Mouse (Mus musculus) limb, embryonic 12.5 days (tissue): ENCODE results near the gene Nectin1. TPM values are rescaled to one million over a fixed set of nuclear protein-coding genes. Genes with fewer than 3 reads are reported as not detected.
A peak's percentile ranks its signal among the peaks of the same experiment; 100 is the strongest.

Experiments
- ATAC-seq: fragments of 200-750 bp; cut with Nextera tagmentation; 2 replicates; pipeline ENCODE4 v1.8.0; 2017; ENCODE audit warnings: low read depth, moderate TSS enrichment; ENCODE audit not compliant: insufficient number of reproducible peaks, insufficient read depth, low FRiP score, low TSS enrichment
- H3K27ac ChIP-seq: fragments of 300-500 bp; sonication (generic); 2 replicates; pipeline ENCODE4 v1.5.1; 2016; ENCODE audit warnings: mild to moderate bottlenecking, moderate library complexity
- H3K27me3 ChIP-seq: fragments of 300-500 bp; sonication (generic); 2 replicates; pipeline ENCODE4 v1.6.1; 2016; ENCODE audit warnings: mild to moderate bottlenecking, moderate library complexity
- H3K36me3 ChIP-seq: fragments of 300-500 bp; sonication (generic); 2 replicates; pipeline ENCODE4 v1.6.1; 2016; ENCODE audit warnings: mild to moderate bottlenecking, moderate library complexity
- H3K4me1 ChIP-seq: fragments of 300-500 bp; sonication (generic); replicated peaks from 2 replicates; pipeline ENCODE4 v1.6.1; 2016
- H3K4me2 ChIP-seq: fragments of 300-500 bp; sonication (generic); 2 replicates; pipeline ENCODE4 v1.6.1; 2016; ENCODE audit warnings: mild to moderate bottlenecking, moderate library complexity
- H3K4me3 ChIP-seq: fragments of 300-500 bp; sonication (generic); replicated peaks from 2 replicates; pipeline ENCODE4 v1.5.1; 2016; ENCODE audit warnings: mild to moderate bottlenecking
- H3K9ac ChIP-seq: fragments of 300-500 bp; sonication (generic); replicated peaks from 2 replicates; pipeline ENCODE4 v1.6.1; 2016; ENCODE audit warnings: mild to moderate bottlenecking, moderate library complexity
- H3K9me3 ChIP-seq: fragments of 300-500 bp; sonication (generic); 2 replicates; pipeline ENCODE4 v1.6.1; 2016; ENCODE audit warnings: mild to moderate bottlenecking, moderate library complexity
- WGBS: fragments of 180-500 bp; shearing (Covaris S2); methylation state at CpG from one replicate; pipeline ENCODE4 v1.1.7; 2016; 5-methylcytosine and 5-hydroxymethylcytosine counted together
- polyA plus RNA-seq: library from polyadenylated mRNA; unstranded; fragments of >200 nt; fragmentation: Nextera tagmentation; extraction: Ambion mirVana; gene quantifications from 2 replicates; pipeline ENCODE4 v1.2.1, GENCODE M21; 2016

Nectin1 gene
- polyA plus RNA-seq, 1 experiment from 2014 or later, result 5.5 TPM

DNA sequence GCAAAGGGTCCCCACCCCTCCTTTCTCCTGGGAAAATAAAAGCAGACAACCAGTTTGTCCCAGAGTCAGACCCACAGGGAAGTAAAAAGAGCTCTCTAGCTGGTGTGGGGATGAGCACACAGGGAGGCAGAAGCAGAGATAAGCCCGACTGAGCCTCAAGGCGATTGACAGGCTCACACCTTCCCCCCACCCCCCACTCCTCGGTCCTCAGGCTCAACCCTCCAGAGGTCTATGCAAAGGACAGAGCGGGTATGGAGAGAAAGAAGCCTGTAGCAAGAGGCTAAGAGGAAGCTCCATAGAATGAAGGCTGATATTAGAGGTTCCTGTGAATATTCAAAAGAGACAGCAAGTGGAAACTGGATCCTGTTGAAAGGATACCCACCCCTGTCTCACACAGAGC, 19.7 kb upstream of the Nectin1 start:
- Histone ChIP-seq H3K27me3 (peaks cover 11% of the 10 kb centered on the region), H3K36me3 (no peaks in the 10 kb centered on the region), H3K4me1 (no peaks in the 10 kb centered on the region), H3K4me2 (no peak overlapping the region), H3K4me3 (no peak overlapping the region), H3K9me3 (no peaks in the 10 kb centered on the region), H3K27ac (no peak overlapping the region), H3K9ac (no peak overlapping the region)
- 3% methylated on average over 4 of the region's 4 CpGs for WGBS
- ATAC-seq, result no peak

DNA sequence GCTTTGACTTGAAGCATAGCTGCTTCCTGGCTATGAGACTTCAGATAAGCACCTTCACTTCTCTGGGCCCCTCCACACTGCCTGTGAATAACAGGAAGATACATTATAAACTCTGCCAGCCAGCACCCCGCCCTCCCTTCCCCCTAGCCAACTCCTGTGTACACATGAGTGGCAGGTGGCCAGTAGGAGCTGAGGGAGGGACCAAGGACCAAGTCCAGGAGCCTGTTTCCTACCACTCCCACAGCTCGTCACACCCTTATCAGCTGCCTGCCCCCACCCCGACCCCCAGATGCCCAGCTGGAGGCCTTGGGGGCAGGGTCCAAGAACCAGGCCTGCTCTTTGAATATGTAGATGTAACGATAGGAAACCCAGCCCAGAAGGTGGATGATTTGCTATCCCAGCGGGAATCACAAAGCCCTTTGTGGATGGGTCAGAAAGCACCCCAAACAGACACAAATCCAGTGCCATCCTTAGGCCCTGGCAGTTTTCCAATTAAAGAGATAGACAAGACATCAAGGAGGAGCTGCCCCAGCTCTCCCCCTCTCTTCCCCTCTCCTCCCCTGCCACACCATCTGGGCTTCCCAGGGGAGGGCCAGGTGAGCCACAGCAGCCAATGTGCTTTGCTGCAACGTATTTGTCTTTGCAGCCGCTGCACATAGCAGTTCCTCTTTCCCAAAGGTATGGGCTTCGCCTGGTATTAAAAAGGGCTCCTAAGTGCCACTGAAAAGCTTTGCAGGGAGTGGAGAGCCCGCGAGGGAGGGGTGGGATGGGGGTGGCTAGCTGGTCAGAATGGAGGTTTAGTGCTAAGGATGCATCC, 14.1 kb upstream of the Nectin1 start:
- Histone ChIP-seq H3K4me2 (no peak overlapping the region), H3K9me3 (no peaks in the 10 kb centered on the region), H3K36me3 (no peaks in the 10 kb centered on the region), H3K9ac (peak overlapping the region; percentile 35; the same call in 1 of the 2 replicates), H3K4me1 (peaks cover 16% of the 10 kb centered on the region; the same call in 1 of the 2 replicates), H3K27ac (no peak overlapping the region), H3K4me3 (no peak overlapping the region), H3K27me3 (peaks cover 52% of the 10 kb centered on the region)
- WGBS, result 15% methylated on average over 10 of the region's 10 CpGs
- ATAC-seq, result no peak

DNA sequence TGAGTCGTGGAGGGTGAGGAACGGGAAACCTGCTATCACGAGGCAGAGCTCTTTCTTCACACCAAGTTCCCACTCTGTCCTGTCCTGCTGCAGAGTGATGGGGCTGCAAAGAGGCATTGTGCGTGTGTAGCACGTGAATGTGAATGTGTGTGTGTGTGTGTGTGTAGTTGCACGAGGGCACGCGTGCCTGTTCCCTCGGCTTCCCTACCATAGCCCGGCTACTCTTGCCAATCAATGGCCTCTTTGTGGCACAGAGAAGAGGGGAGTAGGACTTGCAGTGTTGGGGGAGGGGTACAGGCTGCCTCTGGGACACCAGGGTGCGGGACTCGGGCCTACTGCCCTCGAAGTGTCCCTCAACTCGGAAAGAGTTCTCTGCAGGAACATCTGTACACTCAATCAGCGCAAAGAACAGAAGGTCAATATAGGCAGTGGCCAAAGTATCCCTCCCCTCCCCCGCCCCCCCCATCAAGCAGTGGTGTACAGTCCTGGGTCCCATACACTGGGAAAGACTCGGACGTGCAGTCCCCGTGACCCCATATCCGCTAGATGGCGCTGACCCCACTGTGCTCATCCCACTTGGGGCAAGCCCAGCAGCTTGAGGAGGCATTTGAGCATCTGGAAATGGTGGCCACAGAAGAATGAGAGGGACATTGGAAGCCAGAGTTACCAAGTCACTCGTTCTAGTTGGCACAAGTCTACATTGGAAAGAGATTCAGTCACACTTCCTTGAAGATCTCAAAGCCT, 13.3 kb upstream of the Nectin1 start:
- no peak for ATAC-seq
- WGBS, result 15% methylated on average over 22 of the region's 22 CpGs

DNA sequence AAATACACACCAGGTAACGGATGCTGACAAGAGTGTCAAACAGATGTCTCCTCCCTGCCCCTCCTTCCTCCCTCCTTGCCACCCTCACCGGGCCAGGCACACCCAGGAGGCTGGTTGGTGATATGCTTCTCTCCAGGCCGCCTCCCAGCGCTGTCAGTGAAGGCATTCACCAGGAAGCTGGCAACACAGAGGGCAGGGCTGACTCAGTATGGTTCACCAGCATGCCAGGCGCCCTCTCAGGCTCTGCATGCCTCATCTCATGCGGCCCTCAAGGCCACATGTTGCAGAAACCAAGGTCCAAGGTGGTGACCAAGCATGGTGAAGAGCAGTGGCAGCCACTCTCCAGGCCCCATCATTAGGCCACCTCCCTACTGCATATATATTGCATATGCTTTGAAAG, 11.9 kb upstream of the Nectin1 start:
- Histone ChIP-seq H3K36me3 (no peaks in the 10 kb centered on the region), H3K27me3 (peaks cover 52% of the 10 kb centered on the region), H3K9ac (no peak overlapping the region), H3K4me3 (no peak overlapping the region), H3K9me3 (no peaks in the 10 kb centered on the region), H3K4me2 (no peak overlapping the region), H3K4me1 (peaks cover 18% of the 10 kb centered on the region; the same call in 1 of the 2 replicates), H3K27ac (no peak overlapping the region)
- no peak for ATAC-seq
- WGBS, result 65% methylated on average over 6 of the region's 6 CpGs

More for the DNA sequence above, 13.3 kb upstream of the Nectin1 start:
- Histone ChIP-seq H3K9ac (no peak overlapping the region), H3K4me3 (no peak overlapping the region), H3K27ac (no peak overlapping the region), H3K9me3 (no peaks in the 10 kb centered on the region), H3K4me1 (peaks cover 16% of the 10 kb centered on the region; the same call in 1 of the 2 replicates), H3K4me2 (no peak overlapping the region), H3K27me3 (peaks cover 52% of the 10 kb centered on the region), H3K36me3 (no peaks in the 10 kb centered on the region)

DNA sequence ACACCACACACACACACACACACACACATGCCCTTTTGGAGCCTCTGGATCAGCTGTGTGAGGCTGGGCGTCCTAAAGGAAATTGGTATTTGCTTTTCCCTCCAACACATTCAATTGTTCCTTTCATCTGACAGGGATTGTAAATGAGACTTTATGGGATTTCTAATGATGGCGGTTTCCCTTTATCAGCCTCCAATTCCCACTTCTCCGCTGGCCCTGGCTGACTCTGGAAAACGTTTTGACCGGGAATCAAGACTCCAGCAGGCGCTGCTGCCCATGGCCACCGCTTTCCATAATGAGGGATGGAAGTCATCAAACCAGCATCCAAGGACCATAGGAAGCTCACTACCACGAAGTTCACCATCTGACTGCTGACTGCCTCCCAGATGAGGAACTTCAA, 11.1 kb upstream of the Nectin1 start:
- 30% methylated on average over 8 of the region's 8 CpGs for WGBS
- ATAC-seq, result no peak

DNA sequence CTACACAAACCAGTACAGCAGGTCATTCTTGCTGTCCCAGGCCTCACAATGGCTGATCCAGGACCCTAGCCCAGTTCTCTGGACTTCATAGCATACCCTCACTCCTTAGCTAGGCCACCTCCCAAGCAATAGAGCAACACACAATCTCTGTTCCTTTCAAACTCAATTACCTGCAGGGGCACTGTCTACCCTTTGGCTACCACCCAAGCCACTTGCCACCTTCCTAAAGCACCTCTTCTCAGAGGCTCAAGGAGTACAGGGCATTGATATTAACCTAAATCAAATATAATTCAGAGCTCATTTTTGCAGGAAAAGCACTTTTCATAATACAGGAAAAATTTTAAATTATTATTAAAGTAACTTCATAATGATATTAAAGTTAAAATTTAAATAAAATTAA, 8.8 kb upstream of the Nectin1 start:
- no peaks in the 10 kb centered on the region for H3K36me3 ChIP-seq
- no peaks in the 10 kb centered on the region for H3K9me3 ChIP-seq
- ATAC-seq, result no peak
- no peak overlapping the region for H3K9ac ChIP-seq
- H3K27me3 ChIP-seq, result peaks cover 34% of the 10 kb centered on the region
- no peak overlapping the region for H3K4me2 ChIP-seq
- H3K27ac ChIP-seq, result no peak overlapping the region
- H3K4me1 ChIP-seq, result peaks cover 29% of the 10 kb centered on the region
- no peak overlapping the region for H3K4me3 ChIP-seq

More for the DNA sequence above, 11.1 kb upstream of the Nectin1 start:
- Histone ChIP-seq H3K4me2 (no peak overlapping the region), H3K4me3 (no peak overlapping the region), H3K9ac (no peak overlapping the region), H3K9me3 (no peaks in the 10 kb centered on the region), H3K4me1 (peaks cover 26% of the 10 kb centered on the region), H3K27me3 (peaks cover 51% of the 10 kb centered on the region), H3K36me3 (no peaks in the 10 kb centered on the region), H3K27ac (no peak overlapping the region)

DNA sequence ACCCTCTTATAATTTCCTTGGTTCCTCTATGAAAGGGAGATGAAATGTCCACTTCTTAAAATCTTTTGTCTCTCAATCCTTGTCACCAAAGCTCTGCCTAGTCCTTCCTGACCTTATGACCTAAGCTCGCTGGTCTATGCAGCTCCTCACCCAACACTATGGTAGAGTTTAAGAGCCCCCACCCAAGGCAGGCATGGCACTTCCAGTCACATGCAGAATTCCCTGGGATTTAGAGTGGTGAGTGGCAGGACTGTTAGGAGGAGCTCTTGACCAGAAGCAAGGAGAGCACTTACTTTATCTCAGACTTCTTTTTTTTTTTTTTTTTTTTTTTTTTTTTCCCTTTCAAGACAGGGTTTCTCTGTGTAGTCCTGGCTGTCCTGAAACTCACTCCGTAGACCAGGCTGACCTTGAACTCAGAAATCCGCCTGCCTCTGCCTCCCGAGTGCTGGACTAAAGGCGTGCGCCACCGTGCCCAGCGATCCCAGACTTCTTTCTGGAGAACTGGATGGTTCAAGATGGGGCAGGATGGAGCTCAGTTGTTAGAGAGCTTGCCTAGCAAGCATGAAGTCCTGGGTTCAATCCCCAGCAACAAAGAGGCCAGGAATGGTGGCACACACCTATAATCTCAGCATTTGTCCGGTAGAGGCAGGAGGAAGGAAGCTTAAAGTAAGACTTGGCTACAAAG, 7.6 kb upstream of the Nectin1 start:
- H3K36me3 ChIP-seq, result no peaks in the 10 kb centered on the region
- no peak overlapping the region for H3K4me3 ChIP-seq
- no peak overlapping the region for H3K9ac ChIP-seq
- WGBS, result 90% methylated on average over 9 of the region's 9 CpGs
- H3K27ac ChIP-seq, result no peak overlapping the region
- H3K27me3 ChIP-seq, result peaks cover 22% of the 10 kb centered on the region
- peaks cover 27% of the 10 kb centered on the region for H3K4me1 ChIP-seq
- no peaks in the 10 kb centered on the region for H3K9me3 ChIP-seq
- no peak for ATAC-seq
- H3K4me2 ChIP-seq, result no peak overlapping the region

DNA sequence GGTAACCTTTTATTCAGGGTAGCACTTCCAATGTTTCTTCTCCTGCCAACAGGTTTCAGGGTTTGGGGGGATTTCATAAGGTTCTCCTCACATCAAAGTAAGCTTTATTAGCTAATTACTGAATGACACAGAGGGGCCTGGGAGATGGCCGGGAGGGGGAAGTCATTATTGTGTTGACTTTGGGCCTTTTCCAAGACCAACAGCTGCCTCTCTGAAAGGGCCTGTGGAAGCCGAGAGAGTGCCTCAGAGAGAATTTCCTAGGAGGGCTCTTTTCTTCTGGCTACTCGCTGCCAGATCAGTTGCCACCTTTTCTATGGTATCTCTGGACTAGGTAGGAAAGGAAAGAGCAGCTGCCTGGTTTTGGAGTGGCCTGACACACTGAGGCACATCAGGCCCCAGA, 6.5 kb upstream of the Nectin1 start:
- Histone ChIP-seq H3K9me3 (no peaks in the 10 kb centered on the region), H3K9ac (no peak overlapping the region), H3K4me1 (peaks cover 27% of the 10 kb centered on the region), H3K36me3 (no peaks in the 10 kb centered on the region), H3K27ac (no peak overlapping the region), H3K4me2 (peak overlapping the region; percentile 51), H3K4me3 (peak overlapping the region; percentile 20; the same call in 1 of the 2 replicates), H3K27me3 (peaks cover 16% of the 10 kb centered on the region)
- no peak for ATAC-seq
- 6% methylated on average over 3 of the region's 3 CpGs for WGBS

DNA sequence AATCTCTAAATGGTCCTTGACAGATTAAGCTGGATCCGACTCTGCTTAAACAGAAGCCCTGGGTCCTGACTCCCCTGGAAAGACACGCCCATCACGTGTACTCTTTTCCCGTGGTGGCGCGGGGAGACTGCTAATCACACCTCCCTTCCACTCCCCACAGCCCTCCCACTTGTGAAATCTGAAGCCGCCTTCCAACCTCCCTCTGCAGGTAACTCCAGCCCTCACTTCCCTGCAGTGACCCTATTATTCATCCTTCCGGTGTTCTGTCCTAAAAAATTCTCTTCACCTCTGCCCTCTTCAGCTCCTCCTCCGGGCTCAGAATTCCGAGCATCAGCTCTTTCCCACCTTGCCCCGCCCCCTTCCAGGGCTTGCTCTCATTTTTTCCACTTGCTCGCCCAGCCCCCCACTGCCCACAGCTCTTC, 5.9 kb upstream of the Nectin1 start:
- H3K36me3 ChIP-seq, result no peaks in the 10 kb centered on the region
- peak overlapping the region; percentile 51 for H3K4me2 ChIP-seq
- peaks cover 27% of the 10 kb centered on the region for H3K4me1 ChIP-seq
- ATAC-seq, result no peak
- H3K9me3 ChIP-seq, result no peaks in the 10 kb centered on the region
- under 1% methylated on average over 12 of the region's 12 CpGs for WGBS
- peaks cover 13% of the 10 kb centered on the region for H3K27me3 ChIP-seq
- no peak overlapping the region for H3K9ac ChIP-seq
- H3K27ac ChIP-seq, result no peak overlapping the region
- H3K4me3 ChIP-seq, result peak overlapping the region; percentile 20

DNA sequence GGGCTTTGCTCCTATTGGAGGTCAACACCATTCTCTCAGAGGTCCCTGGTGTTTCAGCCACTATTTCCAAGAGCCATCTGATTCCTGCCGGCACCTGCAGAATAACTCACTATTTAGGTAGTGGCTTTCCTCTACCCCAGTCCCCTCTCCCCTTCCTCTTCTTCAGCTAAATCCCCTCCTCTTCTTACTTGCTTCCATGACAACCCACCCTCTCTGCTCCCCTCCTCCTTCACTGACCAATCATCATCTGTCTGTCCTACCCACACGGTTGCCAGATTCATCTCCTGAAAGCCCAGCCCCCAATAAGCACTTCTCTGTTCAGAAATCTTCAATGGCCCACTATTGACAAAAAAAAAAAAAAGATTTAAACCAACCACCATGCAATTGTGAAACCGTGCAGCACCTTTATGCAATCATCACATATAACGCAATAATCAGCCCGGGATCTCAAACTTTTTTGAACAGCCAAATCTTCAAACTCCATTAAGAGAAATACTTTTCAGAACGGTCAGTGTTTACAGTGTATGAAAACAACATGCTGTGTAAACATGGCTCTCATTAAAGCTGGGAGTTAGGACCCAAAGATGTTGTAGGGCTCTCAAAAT, 5.2 kb upstream of the Nectin1 start:
- peaks cover 29% of the 10 kb centered on the region for H3K4me1 ChIP-seq
- peak overlapping the region; percentile 51 for H3K4me2 ChIP-seq
- 34% methylated on average over 6 of the region's 6 CpGs for WGBS

DNA sequence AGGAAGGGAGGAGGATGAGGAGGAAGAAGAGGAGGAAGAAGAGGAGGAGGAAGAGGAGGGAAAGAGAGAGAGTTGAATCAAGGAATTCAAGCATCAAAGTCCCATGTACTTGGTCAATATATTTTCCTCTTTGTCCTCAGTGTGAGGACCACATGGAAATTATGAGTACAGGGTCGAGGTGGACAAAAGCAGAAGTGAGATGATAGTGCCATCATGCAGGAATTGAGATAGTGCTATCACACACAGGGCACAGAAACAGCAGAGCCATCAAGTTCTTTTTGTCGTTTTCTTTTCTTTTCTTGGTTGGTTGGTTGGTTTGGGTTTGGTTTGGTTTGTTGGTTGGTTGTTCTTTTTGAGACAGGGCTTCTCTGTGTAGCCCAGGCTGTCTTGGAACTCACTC, 2.5 kb upstream of the Nectin1 start:
- Histone ChIP-seq H3K36me3 (no peaks in the 10 kb centered on the region), H3K9ac (no peak overlapping the region), H3K27me3 (peaks cover 16% of the 10 kb centered on the region), H3K9me3 (no peaks in the 10 kb centered on the region), H3K4me3 (no peak overlapping the region), H3K4me1 (peaks cover 48% of the 10 kb centered on the region), H3K4me2 (no peak overlapping the region), H3K27ac (no peak overlapping the region)
- 74% methylated on average over 2 of the region's 2 CpGs for WGBS
- no peak for ATAC-seq

More for the DNA sequence above, 5.2 kb upstream of the Nectin1 start:
- no peak for ATAC-seq
- Histone ChIP-seq H3K27me3 (peaks cover 8% of the 10 kb centered on the region), H3K4me3 (no peak overlapping the region), H3K27ac (no peak overlapping the region), H3K9ac (no peak overlapping the region), H3K36me3 (no peaks in the 10 kb centered on the region), H3K9me3 (no peaks in the 10 kb centered on the region)
